Mouse (Mus musculus) megakaryocyte, adult 5-6 weeks (primary cell): ENCODE results near the gene Myl6. TPM values are rescaled to one million over a fixed set of nuclear protein-coding genes. Genes with fewer than 3 reads are reported as not detected.

ENCODE experiments used
- total RNA-seq, 2 experiments: library from RNA; stranded (forward) in 1 of 2; stranded (reverse) in 1 of 2; fragments of 153-499, 151-499 nt in 1 of 2; fragments of 221-1000, 200-1000 nt in 1 of 2; gene quantifications; 2 replicates each; pipeline versions ENCODE4 v1.2.3 to v1.2.4; 2015 to 2017

Myl6 gene
- total RNA-seq, 2 experiments from 2014 or later = 1,690 to 2,467 TPM

Other genes starting within 250 kb of the Myl6 start
- 0.36 TPM in 1 of 2 replicates, not detected in the other for gene Apon, start 240.0 kb downstream of the Myl6 start, total RNA-seq (2015)
- gene Apon, start 240.0 kb downstream of the Myl6 start, total RNA-seq (2017) = 1.2 TPM in 1 of 2 replicates, not detected in the other
- 0.21 TPM in 1 of 2 replicates, not detected in the other for gene Apof, start 225.5 kb downstream of the Myl6 start, total RNA-seq (2015)
- not detected in 2 replicates for gene Apof, start 225.5 kb downstream of the Myl6 start, total RNA-seq (2017)
- gene Stat2, start 223.6 kb downstream of the Myl6 start, total RNA-seq (2015) = 25.5 and 28.5 TPM in 2 replicates
- 20.2 and 33.6 TPM in 2 replicates for gene Stat2, start 223.6 kb downstream of the Myl6 start, total RNA-seq (2017)
- gene Il23a, start 195.4 kb downstream of the Myl6 start, total RNA-seq (2015) = not detected in 2 replicates
- 0.12 TPM in 1 of 2 replicates, not detected in the other for gene Il23a, start 195.4 kb downstream of the Myl6 start, total RNA-seq (2017)
- gene Pan2, start 190.8 kb downstream of the Myl6 start, total RNA-seq (2015) = 17.3 and 17.7 TPM in 2 replicates
- gene Pan2, start 190.8 kb downstream of the Myl6 start, total RNA-seq (2017) = 14.0 and 14.9 TPM in 2 replicates
- 73.3 and 78.6 TPM in 2 replicates for gene Cnpy2, start 171.7 kb downstream of the Myl6 start, total RNA-seq (2015)
- gene Cnpy2, start 171.7 kb downstream of the Myl6 start, total RNA-seq (2017) = 81.0 and 84.5 TPM in 2 replicates
- gene Cs, start 156.4 kb downstream of the Myl6 start, total RNA-seq (2015) = 158 and 160 TPM in 2 replicates
- gene Cs, start 156.4 kb downstream of the Myl6 start, total RNA-seq (2017) = 95.0 and 116 TPM in 2 replicates
- 22.6 and 24.4 TPM in 2 replicates for gene Coq10a, start 125.1 kb downstream of the Myl6 start, total RNA-seq (2015)
- 14.1 and 19.2 TPM in 2 replicates for gene Coq10a, start 125.1 kb downstream of the Myl6 start, total RNA-seq (2017)
- gene Ankrd52, start 117.0 kb downstream of the Myl6 start, total RNA-seq (2015) = 35.2 and 37.0 TPM in 2 replicates
- 9.3 and 13.7 TPM in 2 replicates for gene Ankrd52, start 117.0 kb downstream of the Myl6 start, total RNA-seq (2017)
- gene Slc39a5, start 92.9 kb downstream of the Myl6 start, total RNA-seq (2015) = not detected in 2 replicates
- gene Slc39a5, start 92.9 kb downstream of the Myl6 start, total RNA-seq (2017) = not detected in 2 replicates
- 76.8 and 79.3 TPM in 2 replicates for gene Nabp2, start 82.7 kb downstream of the Myl6 start, total RNA-seq (2015)
- gene Nabp2, start 82.7 kb downstream of the Myl6 start, total RNA-seq (2017) = 54.3 and 59.1 TPM in 2 replicates
- 16.4 and 17.6 TPM in 2 replicates for gene Rnf41, start 82.5 kb downstream of the Myl6 start, total RNA-seq (2015)
- 24.6 and 26.1 TPM in 2 replicates for gene Rnf41, start 82.5 kb downstream of the Myl6 start, total RNA-seq (2017)
- gene Smarcc2, start 34.9 kb downstream of the Myl6 start, total RNA-seq (2015) = 73.1 and 82.3 TPM in 2 replicates
- 63.1 and 78.4 TPM in 2 replicates for gene Smarcc2, start 34.9 kb downstream of the Myl6 start, total RNA-seq (2017)
- gene Myl6b, start 4.5 kb upstream of the Myl6 start, total RNA-seq (2015) = 3.4 and 5.8 TPM in 2 replicates
- 0.99 and 2.0 TPM in 2 replicates for gene Myl6b, start 4.5 kb upstream of the Myl6 start, total RNA-seq (2017)
- 125 and 127 TPM in 2 replicates for gene Esyt1, start 31.7 kb upstream of the Myl6 start, total RNA-seq (2015)
- 266 and 267 TPM in 2 replicates for gene Esyt1, start 31.7 kb upstream of the Myl6 start, total RNA-seq (2017)
- gene Zc3h10, start 53.6 kb upstream of the Myl6 start, total RNA-seq (2015) = 6.0 and 8.1 TPM in 2 replicates
- 12.9 and 14.5 TPM in 2 replicates for gene Zc3h10, start 53.6 kb upstream of the Myl6 start, total RNA-seq (2017)
- gene Rpl41, start 55.2 kb upstream of the Myl6 start, total RNA-seq (2015) = 2,152 and 2,213 TPM in 2 replicates
- gene Rpl41, start 55.2 kb upstream of the Myl6 start, total RNA-seq (2017) = 1,919 and 2,042 TPM in 2 replicates
- 116 TPM in 2 replicates for gene Pa2g4, start 71.8 kb upstream of the Myl6 start, total RNA-seq (2015)
- 90.4 and 95.0 TPM in 2 replicates for gene Pa2g4, start 71.8 kb upstream of the Myl6 start, total RNA-seq (2017)
- 2.5 and 2.8 TPM in 2 replicates for gene Erbb3, start 95.5 kb upstream of the Myl6 start, total RNA-seq (2015)
- gene Erbb3, start 95.5 kb upstream of the Myl6 start, total RNA-seq (2017) = 1.5 and 2.1 TPM in 2 replicates
- gene Rps26, start 132.6 kb upstream of the Myl6 start, total RNA-seq (2015) = 1,237 and 1,288 TPM in 2 replicates
- gene Rps26, start 132.6 kb upstream of the Myl6 start, total RNA-seq (2017) = 518 and 577 TPM in 2 replicates
- gene Ikzf4, start 151.8 kb upstream of the Myl6 start, total RNA-seq (2015) = 0.14 TPM in 1 of 2 replicates, not detected in the other
- gene Ikzf4, start 151.8 kb upstream of the Myl6 start, total RNA-seq (2017) = not detected in 2 replicates
- gene Suox, start 179.9 kb upstream of the Myl6 start, total RNA-seq (2015) = 1.4 and 1.5 TPM in 2 replicates
- gene Suox, start 179.9 kb upstream of the Myl6 start, total RNA-seq (2017) = 3.9 and 4.7 TPM in 2 replicates
- 62.8 and 64.7 TPM in 2 replicates for gene Rab5b, start 202.1 kb upstream of the Myl6 start, total RNA-seq (2015)
- 77.1 and 84.0 TPM in 2 replicates for gene Rab5b, start 202.1 kb upstream of the Myl6 start, total RNA-seq (2017)
- gene Pmel, start 210.1 kb upstream of the Myl6 start, total RNA-seq (2015) = 0.16 and 0.57 TPM in 2 replicates
- gene Pmel, start 210.1 kb upstream of the Myl6 start, total RNA-seq (2017) = 0.07 and 0.73 TPM in 2 replicates
- 85.3 and 89.5 TPM in 2 replicates for gene Cdk2, start 210.9 kb upstream of the Myl6 start, total RNA-seq (2015)
- gene Cdk2, start 210.9 kb upstream of the Myl6 start, total RNA-seq (2017) = 63.4 and 70.7 TPM in 2 replicates